Mouse (Mus musculus) limb, embryonic 14.5 days (tissue): ENCODE measurements around the gene Gpr137. TPM values are rescaled to one million over a fixed set of nuclear protein-coding genes. Genes with fewer than 3 reads are reported as not detected.

Experiments
- ATAC-seq: fragments of 200-750 bp; cut with Nextera tagmentation; 2 replicates; pipeline ENCODE4 v1.8.0; 2017; ENCODE audit warnings: low read depth, moderate number of reproducible peaks, moderate TSS enrichment; ENCODE audit not compliant: low FRiP score
- DNase-seq: peaks from one replicate; pipeline ENCODE4 v3.0.0-alpha.2; 2015; ENCODE audit warnings: low spot score
- H3K27ac ChIP-seq: fragments of 300-500 bp; sonication (generic); replicated peaks from 2 replicates; pipeline ENCODE4 v1.5.1; 2014; ENCODE audit warnings: low read depth, mild to moderate bottlenecking, low read length, moderate library complexity, mixed read lengths
- H3K27me3 ChIP-seq: fragments of 300-500 bp; sonication (generic); 2 replicates; pipeline ENCODE4 v1.6.1; 2014; ENCODE audit warnings: low read length, mixed read lengths; ENCODE audit not compliant: control insufficient read depth, insufficient read depth
- H3K36me3 ChIP-seq: fragments of 300-500 bp; sonication (generic); 2 replicates; pipeline ENCODE4 v1.6.1; 2014; ENCODE audit warnings: mild to moderate bottlenecking, low read length, moderate library complexity, mixed read lengths; ENCODE audit not compliant: control insufficient read depth, insufficient read depth
- H3K4me1 ChIP-seq: fragments of 300-500 bp; sonication (generic); 2 replicates; pipeline ENCODE4 v1.6.1; 2014; ENCODE audit warnings: antibody characterized with exemption, low read length, mixed read lengths; ENCODE audit not compliant: control insufficient read depth, insufficient read depth
- H3K4me2 ChIP-seq: fragments of 300-500 bp; sonication (generic); replicated peaks from 2 replicates; pipeline ENCODE4 v1.6.1; 2014; ENCODE audit warnings: low read depth, mild to moderate bottlenecking, low read length, moderate library complexity; ENCODE audit not compliant: severe bottlenecking
- H3K4me3 ChIP-seq: fragments of 300-500 bp; sonication (generic); replicated peaks from 2 replicates; pipeline ENCODE4 v1.5.1; 2014; ENCODE audit warnings: low read length
- H3K9ac ChIP-seq: fragments of 300-500 bp; sonication (generic); 2 replicates; pipeline ENCODE4 v1.6.1; 2014; ENCODE audit warnings: mild to moderate bottlenecking, low read depth, low read length, moderate library complexity; ENCODE audit not compliant: severe bottlenecking
- H3K9me3 ChIP-seq: fragments of 300-500 bp; sonication (generic); 2 replicates; pipeline ENCODE4 v1.6.1; 2016; ENCODE audit warnings: low read length; ENCODE audit not compliant: control insufficient read depth
- POLR2A ChIP-seq: fragments of 200-500 bp; IDR thresholded peaks from 2 replicates; pipeline ENCODE4 v1.8.0; 2012; ENCODE audit warnings: inconsistent platforms, mild to moderate bottlenecking, moderate library complexity, borderline replicate concordance; ENCODE audit not compliant: insufficient read depth, insufficient read length; ENCODE audit errors: extremely low read depth
- WGBS: fragments of 180-500 bp; shearing (Covaris S2); extraction: QIAGEN DNeasy Blood & Tissue Kit; methylation state at CpG from one replicate; pipeline ENCODE4 v1.1.7; 2014; 5-methylcytosine and 5-hydroxymethylcytosine counted together
- polyA plus RNA-seq, 2 experiments: library from polyadenylated mRNA; depleted of rRNA in 1 of 2; stranded (reverse) in 1 of 2; unstranded in 1 of 2; fragments of >200 nt; fragmentation: Nextera tagmentation in 1 of 2; extraction: Ambion mirVana in 1 of 2; gene quantifications; 2 replicates each; pipeline versions ENCODE4 v1.2.1 to v1.2.3; 2012 to 2014

Gpr137 gene
- polyA plus RNA-seq, 2 experiments, result 28.5 to 56.8 TPM

- Histone ChIP-seq H3K4me2 (no peak overlapping the region), H3K4me1 (peaks cover 11% of the 10 kb centered on the region; the same call in 1 of the 2 replicates), H3K27ac (no peak overlapping the region), H3K9ac (no peak overlapping the region), H3K27me3 (peaks cover 16% of the 10 kb centered on the region), H3K4me3 (no peak overlapping the region), H3K9me3 (no peaks in the 10 kb centered on the region), H3K36me3 (no peaks in the 10 kb centered on the region)
- no peak for DNase-seq
- no peak for TF ChIP-seq POLR2A
- no peak for ATAC-seq
Measured at GRCm38 (mm10) chr19:6919431-6919830, 22.8 kb downstream of the Gpr137 start.

- Histone ChIP-seq H3K9ac (no peak overlapping the region), H3K9me3 (no peaks in the 10 kb centered on the region), H3K27ac (no peak overlapping the region), H3K4me2 (no peak overlapping the region), H3K4me3 (no peak overlapping the region), H3K4me1 (peaks cover 11% of the 10 kb centered on the region; the same call in 1 of the 2 replicates), H3K36me3 (peaks cover 2% of the 10 kb centered on the region), H3K27me3 (peaks cover 5% of the 10 kb centered on the region; the same call in 1 of the 2 replicates)
- WGBS, result 93% methylated on average over 4 of the region's 4 CpGs
- no peak for TF ChIP-seq POLR2A
- ATAC-seq, result no peak
- no peak for DNase-seq
Measured at GRCm38 (mm10) chr19:6918321-6918720, 24.0 kb downstream of the Gpr137 start.

DNA sequence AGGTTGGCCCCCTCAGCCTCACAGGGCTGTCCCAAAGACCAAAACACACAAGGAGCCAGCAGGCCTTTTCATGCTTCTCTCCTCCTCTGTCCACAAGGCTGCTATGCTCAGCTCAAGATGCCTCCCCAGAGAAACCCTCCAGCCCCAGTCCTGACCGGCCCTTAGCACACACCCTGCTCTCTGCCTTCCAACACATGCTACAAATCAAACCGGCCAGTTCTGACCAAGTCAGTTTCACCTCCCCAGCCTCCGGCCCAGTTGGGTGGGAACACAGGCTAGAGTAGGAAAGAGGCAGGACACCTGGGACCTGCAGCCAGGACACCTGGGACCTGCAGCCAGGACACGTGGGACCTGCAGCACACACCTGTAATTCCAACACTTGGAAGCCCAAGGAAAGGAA lies 25.8 kb downstream of the Gpr137 start:
- TF ChIP-seq POLR2A, result no peak
- no peak overlapping the region for H3K4me2 ChIP-seq
- DNase-seq, result no peak
- H3K9me3 ChIP-seq, result no peaks in the 10 kb centered on the region
- no peak overlapping the region for H3K9ac ChIP-seq
- peaks cover 21% of the 10 kb centered on the region for H3K36me3 ChIP-seq
- peaks cover 11% of the 10 kb centered on the region; the same call in 1 of the 2 replicates for H3K4me1 ChIP-seq
- H3K4me3 ChIP-seq, result no peak overlapping the region
- no peaks in the 10 kb centered on the region for H3K27me3 ChIP-seq
- no peak overlapping the region for H3K27ac ChIP-seq
- no peak for ATAC-seq
- WGBS, result 73% methylated on average over 4 of the region's 4 CpGs

DNA sequence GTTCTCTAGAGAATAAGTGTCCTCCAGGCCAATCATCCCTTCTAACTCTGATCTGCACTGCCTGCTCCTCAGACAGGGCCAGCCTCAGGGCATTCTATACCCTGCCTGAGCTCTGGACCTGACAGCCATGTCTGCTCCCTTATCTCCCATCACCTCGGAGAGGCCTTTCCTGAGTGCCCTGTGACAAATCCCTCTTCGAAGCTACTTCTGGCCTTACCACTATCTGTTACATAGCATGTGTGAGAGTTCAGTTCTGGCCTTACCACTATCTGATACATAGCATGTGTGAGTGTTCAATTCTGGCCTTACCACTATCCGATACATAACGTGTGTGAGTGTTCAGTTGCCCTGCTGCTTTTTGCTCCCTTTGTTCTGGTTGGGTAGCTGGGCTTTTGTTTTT lies 27.0 kb downstream of the Gpr137 start:
- no peak for DNase-seq
- 81% methylated on average over 4 of the region's 4 CpGs for WGBS
- Histone ChIP-seq H3K27me3 (no peaks in the 10 kb centered on the region), H3K4me1 (peaks cover 2% of the 10 kb centered on the region; the same call in 1 of the 2 replicates), H3K36me3 (peaks cover 26% of the 10 kb centered on the region), H3K9ac (no peak overlapping the region), H3K9me3 (no peaks in the 10 kb centered on the region), H3K27ac (no peak overlapping the region), H3K4me3 (no peak overlapping the region), H3K4me2 (no peak overlapping the region)
- no peak for TF ChIP-seq POLR2A
- ATAC-seq, result no peak

GRCm38 (mm10) chr19:6914540-6914939 lies 27.7 kb downstream of the Gpr137 start:
- WGBS, result 89% methylated on average over 9 of the region's 9 CpGs
- Histone ChIP-seq H3K27me3 (no peaks in the 10 kb centered on the region), H3K9ac (no peak overlapping the region), H3K9me3 (no peaks in the 10 kb centered on the region), H3K36me3 (peaks cover 26% of the 10 kb centered on the region), H3K4me3 (no peak overlapping the region), H3K27ac (no peak overlapping the region), H3K4me1 (no peaks in the 10 kb centered on the region), H3K4me2 (no peak overlapping the region)
- no peak for TF ChIP-seq POLR2A
- no peak for DNase-seq
- no peak for ATAC-seq

DNA sequence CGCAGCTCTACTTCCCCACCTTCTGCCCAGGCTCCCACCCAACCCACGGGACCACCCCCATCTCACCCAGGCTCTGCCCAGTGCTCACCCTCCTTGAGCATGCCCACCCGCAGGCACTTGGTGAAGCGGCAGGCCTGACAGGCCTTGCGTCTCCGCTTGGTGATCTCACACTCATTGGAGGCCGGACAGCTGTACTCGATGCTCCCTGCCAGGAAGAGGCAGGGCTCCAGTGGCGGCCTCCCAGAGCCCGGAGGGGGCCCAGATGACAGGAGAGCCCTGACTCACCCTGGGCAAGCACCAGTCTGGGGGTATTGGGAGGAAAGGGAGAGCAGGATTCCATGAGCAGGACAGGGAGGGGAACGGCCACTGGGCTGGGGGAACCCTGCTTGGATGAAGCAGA lies 28.3 kb downstream of the Gpr137 start:
- Histone ChIP-seq H3K4me3 (no peak overlapping the region), H3K27me3 (no peaks in the 10 kb centered on the region), H3K4me2 (no peak overlapping the region), H3K27ac (no peak overlapping the region), H3K9me3 (no peaks in the 10 kb centered on the region), H3K9ac (no peak overlapping the region), H3K4me1 (no peaks in the 10 kb centered on the region), H3K36me3 (peaks cover 26% of the 10 kb centered on the region)
- 88% methylated on average over 11 of the region's 11 CpGs for WGBS
- TF ChIP-seq POLR2A, result no peak
- no peak for ATAC-seq
- DNase-seq, result no peak
